Mouse (Mus musculus) kidney, postnatal 0 days (tissue): ENCODE results near the gene Enox2. TPM values are rescaled to one million over a fixed set of nuclear protein-coding genes. Genes with fewer than 3 reads are reported as not detected.

ENCODE experiments used
- ATAC-seq: fragments of 200-750 bp; cut with Nextera tagmentation; replicated peaks from 2 replicates; pipeline ENCODE4 v1.8.0; 2017; ENCODE audit warnings: low read depth, moderate number of reproducible peaks, moderate TSS enrichment, moderate library complexity; ENCODE audit not compliant: low FRiP score
- DNase-seq: peaks from one replicate; pipeline ENCODE4 v3.0.0-alpha.2; 2016; ENCODE audit warnings: low spot score
- H3K27ac ChIP-seq: fragments of 300-500 bp; sonication (generic); 2 replicates; pipeline ENCODE4 v1.5.1; 2014; ENCODE audit warnings: mild to moderate bottlenecking
- H3K27me3 ChIP-seq: fragments of 300-500 bp; sonication (generic); 2 replicates; pipeline ENCODE4 v1.6.1; 2014; ENCODE audit warnings: low read length, mixed read lengths; ENCODE audit not compliant: insufficient read depth
- H3K36me3 ChIP-seq: fragments of 300-500 bp; sonication (generic); 2 replicates; pipeline ENCODE4 v1.6.1; 2014; ENCODE audit warnings: low read length, mixed read lengths; ENCODE audit not compliant: insufficient read depth
- H3K4me1 ChIP-seq: fragments of 300-500 bp; sonication (generic); replicated peaks from 2 replicates; pipeline ENCODE4 v1.6.1; 2014; ENCODE audit warnings: antibody characterized with exemption, low read length, mixed read lengths; ENCODE audit not compliant: insufficient read depth
- H3K4me2 ChIP-seq: fragments of 300-500 bp; sonication (generic); 2 replicates; pipeline ENCODE4 v1.6.1; 2014; ENCODE audit warnings: mild to moderate bottlenecking, low read length, moderate library complexity, mixed read lengths
- H3K4me3 ChIP-seq: fragments of 300-500 bp; sonication (generic); replicated peaks from 2 replicates; pipeline ENCODE4 v1.5.1; 2014; ENCODE audit warnings: low read depth, low read length
- H3K9ac ChIP-seq: fragments of 300-500 bp; sonication (generic); 2 replicates; pipeline ENCODE4 v1.6.1; 2014; ENCODE audit warnings: low read depth, low read length
- H3K9me3 ChIP-seq: fragments of 300-500 bp; sonication (generic); replicated peaks from 2 replicates; pipeline ENCODE4 v1.6.1; 2016; ENCODE audit warnings: low read length, inconsistent platforms, mixed read lengths
- CTCF ChIP-seq: IDR thresholded peaks from 2 replicates; pipeline ENCODE4 v1.5.1; 2016; ENCODE audit warnings: antibody characterized with exemption, low read depth, mild to moderate bottlenecking, moderate library complexity
- WGBS: fragments of 180-500 bp; shearing (Covaris S2); extraction: QIAGEN DNeasy Blood & Tissue Kit; methylation state at CpG from one replicate; pipeline ENCODE4 v1.1.7; 2014; 5-methylcytosine and 5-hydroxymethylcytosine counted together
- polyA plus RNA-seq: library from polyadenylated mRNA; unstranded; fragments of >200 nt; fragmentation: Nextera tagmentation; extraction: Ambion mirVana; gene quantifications from 2 replicates; pipeline ENCODE4 v1.2.1, GENCODE M21; 2015

Enox2 gene
- 6.5 and 7.9 TPM in 2 replicates for polyA plus RNA-seq

GRCm38 (mm10) chrX:49287700-49288563 lies at the start of gene Enox2:
Gene Enox2 (minus strand): TSS chrX:49288259.
- DNase-seq (peak; percentile 95), ATAC-seq (peak; percentile 100)
- no peaks in the 10 kb centered on the region for H3K27me3 ChIP-seq
- no peaks in the 10 kb centered on the region for H3K4me1 ChIP-seq
- WGBS, result 28% methylated on average over 23 of the region's 26 CpGs
- no peaks in the 10 kb centered on the region for H3K36me3 ChIP-seq
- H3K4me3 ChIP-seq, result peak within 1 kb of the TSS; percentile 56
- peak within 1 kb of the TSS; percentile 54 for H3K4me2 ChIP-seq
- peak within 1 kb of the TSS; percentile 75 for H3K9ac ChIP-seq
- TF ChIP-seq CTCF, result no peak
- no peaks in the 10 kb centered on the region for H3K9me3 ChIP-seq
- peak within 1 kb of the TSS; percentile 66; the same call in 1 of the 2 replicates for H3K27ac ChIP-seq

DNA sequence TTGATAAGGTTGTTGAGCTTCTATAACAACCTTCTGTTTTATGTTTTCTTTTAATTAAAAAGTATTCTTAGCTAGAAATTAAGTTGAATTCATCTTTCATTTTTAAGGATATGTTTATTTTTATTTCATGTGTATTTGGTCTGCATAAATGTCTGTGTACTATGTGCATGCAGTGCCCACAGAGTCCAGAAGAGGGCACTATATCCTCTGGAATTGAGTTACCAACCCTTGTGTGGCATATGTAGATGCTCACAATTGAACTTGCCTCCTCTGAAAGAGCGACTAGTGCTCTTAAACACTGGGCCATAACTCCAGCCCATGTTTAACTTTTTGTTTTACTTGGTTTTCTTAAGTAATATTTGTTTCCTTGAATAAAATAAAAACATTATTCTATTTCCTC lies 21.4 kb upstream of the Enox2 start:
- no peak overlapping the region for H3K27ac ChIP-seq
- H3K9me3 ChIP-seq, result no peaks in the 10 kb centered on the region
- DNase-seq (no peak), ATAC-seq (no peak)
- no peak overlapping the region for H3K9ac ChIP-seq
- H3K4me3 ChIP-seq, result no peak overlapping the region
- TF ChIP-seq CTCF, result peak; percentile 51; the same call in 1 of the 2 replicates
- H3K4me2 ChIP-seq, result no peak overlapping the region
- WGBS, result 44% methylated on average over 1 of the region's 1 CpGs
- no peaks in the 10 kb centered on the region for H3K36me3 ChIP-seq
- H3K4me1 ChIP-seq, result no peaks in the 10 kb centered on the region
- H3K27me3 ChIP-seq, result no peaks in the 10 kb centered on the region

DNA sequence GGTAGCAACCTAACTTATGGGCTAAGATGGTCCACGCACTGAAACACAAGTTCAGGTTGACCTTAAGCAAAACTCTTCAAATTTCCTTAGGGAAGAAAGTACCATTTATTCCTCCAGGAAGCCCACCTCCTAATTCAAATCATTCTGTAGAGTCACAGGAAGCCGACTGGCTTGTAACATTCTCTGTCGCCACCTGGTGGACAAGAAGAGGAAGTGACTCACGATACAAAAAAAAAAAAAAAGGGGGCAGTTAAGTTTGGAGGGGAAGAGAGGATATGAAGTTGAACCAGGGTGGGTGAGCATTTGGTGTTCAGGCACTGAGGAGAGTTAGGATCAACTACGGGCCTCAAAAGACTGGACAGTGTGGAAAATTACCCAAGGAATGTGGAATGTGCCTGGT lies 18.6 kb upstream of the Enox2 start:
- Histone ChIP-seq H3K27me3 (no peaks in the 10 kb centered on the region), H3K4me2 (no peak overlapping the region), H3K27ac (no peak overlapping the region), H3K9ac (no peak overlapping the region), H3K4me1 (no peaks in the 10 kb centered on the region), H3K4me3 (no peak overlapping the region), H3K9me3 (no peaks in the 10 kb centered on the region), H3K36me3 (no peaks in the 10 kb centered on the region)
- DNase-seq, result peak; percentile 54
- TF ChIP-seq CTCF, result peak; percentile 79
- no peak for ATAC-seq
- 21% methylated on average over 5 of the region's 5 CpGs for WGBS

DNA sequence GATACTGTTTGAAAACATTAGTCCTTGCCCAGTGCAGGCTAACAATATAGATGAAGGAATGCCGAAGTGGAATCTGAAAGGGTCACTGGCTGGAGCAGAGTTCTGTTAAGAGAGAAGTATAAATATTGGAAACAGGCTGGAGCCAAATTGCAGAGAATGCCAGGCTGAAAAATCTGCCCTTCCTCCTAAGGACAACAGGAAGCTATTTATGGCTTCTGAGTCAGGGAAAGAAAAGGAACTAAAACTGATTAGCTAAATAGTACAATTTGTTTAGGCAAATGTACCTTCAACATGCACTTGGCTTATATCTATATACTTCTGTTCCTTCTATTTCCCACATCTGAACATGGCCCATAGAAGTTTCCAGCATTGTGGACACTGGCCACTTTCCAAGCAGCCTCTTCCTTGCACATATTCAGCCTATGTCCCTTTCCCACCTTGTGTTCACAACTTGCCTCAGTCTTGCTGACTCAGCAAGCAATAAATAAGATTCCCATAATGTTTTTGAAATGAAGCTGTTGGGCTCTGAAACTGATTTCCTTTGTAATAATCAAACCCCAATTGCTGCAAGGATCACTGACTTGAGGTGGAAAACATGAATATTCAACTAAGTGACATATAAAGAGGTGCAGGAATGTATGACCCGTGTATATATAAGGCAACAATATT lies 8.0 kb downstream of the Enox2 start:
- H3K4me1 ChIP-seq, result no peaks in the 10 kb centered on the region
- H3K4me2 ChIP-seq, result no peak overlapping the region
- no peak overlapping the region for H3K4me3 ChIP-seq
- DNase-seq (no peak), ATAC-seq (no peak)
- no peak overlapping the region for H3K27ac ChIP-seq
- no peak for TF ChIP-seq CTCF
- H3K27me3 ChIP-seq, result no peaks in the 10 kb centered on the region
- H3K9ac ChIP-seq, result no peak overlapping the region
- H3K36me3 ChIP-seq, result no peaks in the 10 kb centered on the region
- no peaks in the 10 kb centered on the region for H3K9me3 ChIP-seq
- 62% methylated on average over 2 of the region's 2 CpGs for WGBS

- H3K4me2 ChIP-seq, result no peak overlapping the region
- H3K4me3 ChIP-seq, result no peak overlapping the region
- H3K36me3 ChIP-seq, result no peaks in the 10 kb centered on the region
- 60% methylated on average over 12 of the region's 12 CpGs for WGBS
- no peak overlapping the region for H3K9ac ChIP-seq
- no peaks in the 10 kb centered on the region for H3K9me3 ChIP-seq
- H3K27me3 ChIP-seq, result no peaks in the 10 kb centered on the region
- TF ChIP-seq CTCF, result no peak
- ATAC-seq (no peak), DNase-seq (no peak)
- no peaks in the 10 kb centered on the region for H3K4me1 ChIP-seq
- no peak overlapping the region for H3K27ac ChIP-seq
These were observed 14.5 kb downstream of the Enox2 start for GRCm38 (mm10) chrX:49273487-49274042.

- ATAC-seq (no peak), DNase-seq (no peak)
- TF ChIP-seq CTCF, result no peak
- WGBS, result 73% methylated on average over 4 of the region's 4 CpGs
- Histone ChIP-seq H3K27me3 (no peaks in the 10 kb centered on the region), H3K36me3 (no peaks in the 10 kb centered on the region), H3K4me1 (no peaks in the 10 kb centered on the region), H3K27ac (no peak overlapping the region), H3K4me3 (no peak overlapping the region), H3K9ac (no peak overlapping the region), H3K9me3 (no peaks in the 10 kb centered on the region), H3K4me2 (no peak overlapping the region)
These were observed 37.2 kb downstream of the Enox2 start for GRCm38 (mm10) chrX:49250816-49251215.
